Mouse (Mus musculus) megakaryocyte, embryonic 14.5 days (primary cell): Measurements from ENCODE around the gene Ptpn22.

ENCODE experiments used
- FLI1 ChIP-seq: IDR thresholded peaks from 2 replicates; pipeline ENCODE4 v1.6.1; 2012; ENCODE audit warnings: low read length, inconsistent platforms, mixed read lengths
- GATA1 ChIP-seq: IDR thresholded peaks from 3 replicates; pipeline ENCODE4 v1.6.1; 2012; ENCODE audit warnings: mixed read lengths, low read length, inconsistent platforms, borderline replicate concordance

GRCm38 (mm10) chr3:103908781-103909180 lies 49.2 kb downstream of the Ptpn22 start:
- no peak for TF ChIP-seq GATA1
- no peak for TF ChIP-seq FLI1
